Mouse (Mus musculus) limb, embryonic 12.5 days (tissue): ENCODE results near the gene Nhej1. TPM values are rescaled to one million over a fixed set of nuclear protein-coding genes. Genes with fewer than 3 reads are reported as not detected.

Experiments used
- polyA plus RNA-seq: library from polyadenylated mRNA; unstranded; fragments of >200 nt; fragmentation: Nextera tagmentation; extraction: Ambion mirVana; gene quantifications from 2 replicates; pipeline ENCODE4 v1.2.1, GENCODE M21; 2016

Nhej1 gene
- polyA plus RNA-seq, 1 experiment from 2014 or later: 12.1 TPM

Other genes with a start within 250 kb of the Nhej1 start
- gene Fev, start 239.8 kb downstream of the Nhej1 start, polyA plus RNA-seq: 0.26 and 0.49 TPM in 2 replicates
- gene Cryba2, start 232.1 kb downstream of the Nhej1 start, polyA plus RNA-seq: not detected in 2 replicates
- gene Cfap65, start 189.6 kb downstream of the Nhej1 start, polyA plus RNA-seq: not detected in 2 replicates
- gene Ihh, start 173.5 kb downstream of the Nhej1 start, polyA plus RNA-seq: 3.3 and 6.5 TPM in 2 replicates
- 0.10 TPM in 1 of 2 replicates, not detected in the other for gene Slc23a3, start 8.7 kb upstream of the Nhej1 start, polyA plus RNA-seq
- 40.4 and 41.1 TPM in 2 replicates for gene Cnppd1, start 17.5 kb upstream of the Nhej1 start, polyA plus RNA-seq
- 36.9 and 38.0 TPM in 2 replicates for gene Retreg2, start 17.6 kb upstream of the Nhej1 start, polyA plus RNA-seq
- 34.9 and 37.1 TPM in 2 replicates for gene Zfand2b, start 43.4 kb upstream of the Nhej1 start, polyA plus RNA-seq
- gene Abcb6, start 55.2 kb upstream of the Nhej1 start, polyA plus RNA-seq: 36.3 and 41.1 TPM in 2 replicates
- gene Ankzf1, start 67.0 kb upstream of the Nhej1 start, polyA plus RNA-seq: 26.6 and 27.8 TPM in 2 replicates
- 22.0 and 24.1 TPM in 2 replicates for gene Atg9a, start 67.0 kb upstream of the Nhej1 start, polyA plus RNA-seq
- gene Glb1l, start 85.6 kb upstream of the Nhej1 start, polyA plus RNA-seq: 19.3 and 20.6 TPM in 2 replicates
- 131 and 134 TPM in 2 replicates for gene Stk16, start 85.6 kb upstream of the Nhej1 start, polyA plus RNA-seq
- gene Tuba4a, start 94.7 kb upstream of the Nhej1 start, polyA plus RNA-seq: 14.5 and 15.8 TPM in 2 replicates
- gene A630095N17Rik, start 106.9 kb upstream of the Nhej1 start, polyA plus RNA-seq: not detected in 2 replicates
- gene Dnajb2, start 111.2 kb upstream of the Nhej1 start, polyA plus RNA-seq: 40.7 and 42.8 TPM in 2 replicates
- 0.20 and 0.35 TPM in 2 replicates for gene Ptprn, start 139.3 kb upstream of the Nhej1 start, polyA plus RNA-seq
- gene Resp18, start 153.2 kb upstream of the Nhej1 start, polyA plus RNA-seq: 0.83 TPM in 1 of 2 replicates, not detected in the other
- 111 TPM in 2 replicates for gene Dnpep, start 192.8 kb upstream of the Nhej1 start, polyA plus RNA-seq
- gene Des, start 235.1 kb upstream of the Nhej1 start, polyA plus RNA-seq: 23.5 and 25.3 TPM in 2 replicates